Comparison of ENCODE assay signal across 8 mouse cellular contexts in the genomic region with DNA sequence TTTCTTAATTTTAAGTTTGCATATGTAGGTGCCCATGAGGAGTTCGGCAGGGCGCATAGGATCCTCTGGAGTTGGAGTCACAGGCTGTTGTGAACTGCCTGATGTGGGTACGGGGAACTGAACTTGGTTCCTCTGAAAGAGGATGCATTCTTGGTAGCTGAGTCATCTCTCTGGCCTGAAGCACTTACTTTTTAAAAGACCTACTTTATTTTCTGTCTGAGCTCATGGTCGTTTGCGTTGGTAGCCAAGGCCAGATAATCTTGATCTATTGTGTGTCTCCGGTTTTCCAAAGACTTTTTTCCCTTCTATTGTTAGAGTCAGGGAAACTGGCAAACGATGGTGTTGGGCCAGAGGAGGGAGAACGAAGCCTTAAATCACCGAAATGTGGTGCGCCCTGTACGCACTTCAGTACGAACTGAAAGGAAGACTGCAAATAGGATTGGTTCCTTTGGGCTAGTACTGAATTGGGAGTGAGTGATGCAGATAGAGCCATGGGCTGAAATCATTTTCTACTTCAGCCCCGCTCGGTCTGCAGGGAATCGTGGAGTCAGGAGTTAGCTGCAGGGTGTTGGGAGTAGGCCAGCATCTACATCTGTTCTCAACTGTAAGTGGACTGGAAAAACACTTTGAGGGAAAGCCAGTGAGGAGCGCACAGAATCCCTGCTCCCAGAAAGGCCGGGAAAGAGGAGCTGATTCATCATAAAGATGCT. TPM values are rescaled to one million over a fixed set of nuclear protein-coding genes. Genes with fewer than 3 reads are reported as not detected.
DNase-seq lines count a peak whose midpoint lies in the region; ATAC-seq and TF ChIP-seq lines count a peak whose summit lies in the region.

No protein-coding gene starts in this region.

- no peak overlapping the region for H3K27ac ChIP-seq in liver, embryonic 15.5 days (replicated peaks)
- peak overlapping the region; percentile 5; the same call in 1 of the 2 replicates for H3K27ac ChIP-seq in small intestine, adult 2 months (ENCODE audit: insufficient read depth, low read depth, low read length)

- H3K36me3 ChIP-seq in liver, embryonic 15.5 days (replicated peaks), result no peaks in the 10 kb centered on the region
- no peaks in the 10 kb centered on the region for H3K36me3 ChIP-seq in small intestine, adult 2 months (ENCODE audit: control insufficient read depth, insufficient read depth, low read length)

- H3K27me3 ChIP-seq in liver, embryonic 15.5 days, result no peaks in the 10 kb centered on the region
- H3K27me3 ChIP-seq in small intestine, adult 2 months (ENCODE audit: control insufficient read depth, insufficient read depth, low read length), result no peaks in the 10 kb centered on the region

- no peak for ATAC-seq in liver, embryonic 15.5 days (ENCODE audit: insufficient read depth)

- DNase-seq in thymus, postnatal 25 days, result peak; percentile 8
- DNase-seq in thymus, postnatal 14 days, result no peak
- DNase-seq in cerebellum, adult 11-12 months, result peak; percentile 76
- DNase-seq in gastrocnemius, postnatal 36 days, result peak; percentile 27 to 64
- peak; percentile 46 for DNase-seq in kidney, adult 11 months
- no peak for DNase-seq in urinary bladder, adult 2 months (ENCODE audit: low spot score)

- no peak for TF ChIP-seq POLR2A in small intestine, adult 2 months (IDR thresholded peaks at IDR 0.05; ENCODE audit: low read depth, low read length)

- no peaks in the 10 kb centered on the region for H3K9me3 ChIP-seq in liver, embryonic 15.5 days (replicated peaks)

- peak overlapping the region; percentile 53 for H3K4me2 ChIP-seq in liver, embryonic 15.5 days

- no peak for TF ChIP-seq CTCF in small intestine, adult 2 months (IDR thresholded peaks at IDR 0.05; ENCODE audit: extremely low read depth, insufficient read length, insufficient replicate concordance, low read depth, low read length)

- intact Hi-C loops in gastrocnemius, postnatal 36 days (cut with DNase I), result loop anchor here (5.0 kb wide), 1 partner anchor 86 kb away; a partner anchor contains a TSS

- H3K4me1 ChIP-seq in liver, embryonic 15.5 days (replicated peaks), result no peaks in the 10 kb centered on the region
- H3K4me1 ChIP-seq in small intestine, adult 2 months (ENCODE audit: control insufficient read depth, insufficient read depth, insufficient read length, low read length), result no peaks in the 10 kb centered on the region; the same call in 1 of the 2 replicates

- H3K9ac ChIP-seq in liver, embryonic 15.5 days, result no peak overlapping the region

- 26% methylated on average over 17 of the region's 17 CpGs for WGBS in liver, embryonic 15.5 days (ENCODE audit: insufficient replicate concordance)
- 63% methylated on average over 17 of the region's 17 CpGs for WGBS in small intestine, adult 2 months

- H3K4me3 ChIP-seq in liver, embryonic 15.5 days (replicated peaks), result peak overlapping the region; percentile 20
- no peak overlapping the region for H3K4me3 ChIP-seq in small intestine, adult 2 months (ENCODE audit: low read depth, low read length)

RNA-seq across cellular contexts. Expression of a gene that starts 40.1 kb away (rescaled TPM):
- 1 to 10 TPM; 6.5 to 8.9 TPM for total RNA-seq in gastrocnemius, postnatal 36 days (2021)
- polyA plus RNA-seq in liver, embryonic 15.5 days (2015; fragmentation: Nextera tagmentation; extraction: Ambion mirVana), result 7.2 and 8.5 TPM in 2 replicates
- 2.0 and 3.8 TPM in 2 replicates for polyA plus RNA-seq in small intestine, adult 2 months (2012; rRNA removed)
- polyA plus RNA-seq in urinary bladder, adult 2 months (2012; rRNA removed), result 4.5 and 5.5 TPM in 2 replicates

Comparison
In these comparisons a context has a peak if more than half of its experiments do, and no peak if none do; other contexts are left out.
1. DNase-seq: peak in thymus, postnatal 25 days (single experiment), cerebellum, adult 11-12 months (single experiment), gastrocnemius, postnatal 36 days (2 of 2) and kidney, adult 11 months (single experiment); none in thymus, postnatal 14 days (single experiment) and urinary bladder, adult 2 months (single experiment).